Mouse (Mus musculus): ENCODE measurements around the gene Cer1.

Gene Cer1

DNA sequence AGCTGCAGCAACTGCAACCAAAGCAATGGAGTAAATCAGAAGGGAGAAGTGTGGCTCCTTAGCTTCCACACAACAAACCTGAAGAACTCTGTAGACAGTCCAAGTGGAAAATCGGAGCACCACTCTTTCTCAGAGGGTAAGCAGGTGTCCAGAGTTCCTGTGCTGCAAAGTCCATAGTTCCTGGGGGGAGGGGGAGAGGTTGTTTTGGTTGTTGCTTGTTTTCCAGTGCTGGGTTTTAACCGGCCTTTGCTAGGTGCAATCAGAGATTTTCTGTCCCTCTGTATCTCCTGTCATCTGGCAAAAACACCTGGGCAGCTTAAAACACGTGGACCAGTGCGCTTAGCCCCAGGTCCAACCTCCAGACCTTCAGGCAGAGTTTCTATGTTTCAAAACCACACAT is 10.2 kb downstream of the Cer1 start:
- DNase-seq (ENCODE audit: low spot score in 2 of 2): no peak

- DNase-seq (ENCODE audit: low spot score in 2 of 2): no peak
Measured at GRCm38 (mm10) chr4:82872548-82872947, 12.4 kb downstream of the Cer1 start.

GRCm38 (mm10) chr4:82872121-82872520 is 12.8 kb downstream of the Cer1 start:
- DNase-seq (ENCODE audit: low spot score in 2 of 2): no peak

DNA sequence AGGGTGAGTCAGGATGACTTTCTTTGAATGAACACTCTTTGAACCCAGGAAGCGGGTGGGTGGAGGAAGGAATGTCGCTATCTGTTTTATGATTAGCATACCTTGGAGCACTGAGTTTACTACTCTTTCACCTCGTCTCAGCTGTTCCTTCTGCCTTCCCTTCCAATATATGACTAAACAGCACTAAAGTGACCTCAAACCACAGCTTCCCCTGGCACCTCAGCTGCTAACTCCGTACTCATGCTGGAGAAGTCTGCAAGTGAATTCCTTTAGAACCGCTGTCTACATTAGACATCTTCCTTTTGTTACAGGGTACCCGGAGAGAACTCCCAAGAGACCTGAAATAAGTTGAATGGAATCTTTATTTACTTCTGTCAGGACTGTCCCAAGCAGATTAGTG is 14.0 kb downstream of the Cer1 start:
- DNase-seq (ENCODE audit: low spot score in 2 of 2): no peak

DNA sequence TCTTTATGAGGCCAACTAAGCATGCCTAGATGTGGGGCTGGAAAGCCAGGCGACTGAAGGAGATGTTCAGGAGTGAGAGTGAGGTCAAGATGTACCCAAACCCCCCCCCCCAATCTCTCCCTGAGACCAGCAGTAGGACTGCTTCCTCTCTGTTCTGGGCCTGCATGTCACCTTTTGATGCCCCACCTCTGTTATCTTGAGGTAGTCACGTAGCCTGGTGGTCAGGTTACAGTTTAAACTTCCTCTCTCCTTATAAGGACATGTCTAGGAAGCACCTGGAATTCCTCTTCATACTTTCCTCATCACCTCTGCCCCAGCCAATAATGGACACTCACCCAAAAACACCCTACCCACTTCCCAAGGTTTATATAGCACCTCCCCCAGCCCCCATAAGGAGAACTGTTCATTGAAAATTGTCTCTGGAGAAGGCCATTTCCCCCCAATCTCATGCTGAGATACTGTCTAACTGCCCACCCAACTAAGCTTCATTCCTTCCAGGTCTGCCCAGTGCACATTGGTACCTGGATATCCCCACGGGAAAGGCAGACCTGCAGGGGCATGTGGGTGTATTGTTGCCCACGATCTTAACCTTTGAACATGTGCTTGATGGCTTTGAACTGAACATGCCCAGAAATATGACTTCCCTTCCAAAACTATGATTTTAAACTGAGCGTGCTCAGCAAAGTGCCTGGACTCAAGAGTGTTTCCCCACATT is 17.1 kb downstream of the Cer1 start:
- no peak for DNase-seq (ENCODE audit: low spot score in 2 of 2)

DNA sequence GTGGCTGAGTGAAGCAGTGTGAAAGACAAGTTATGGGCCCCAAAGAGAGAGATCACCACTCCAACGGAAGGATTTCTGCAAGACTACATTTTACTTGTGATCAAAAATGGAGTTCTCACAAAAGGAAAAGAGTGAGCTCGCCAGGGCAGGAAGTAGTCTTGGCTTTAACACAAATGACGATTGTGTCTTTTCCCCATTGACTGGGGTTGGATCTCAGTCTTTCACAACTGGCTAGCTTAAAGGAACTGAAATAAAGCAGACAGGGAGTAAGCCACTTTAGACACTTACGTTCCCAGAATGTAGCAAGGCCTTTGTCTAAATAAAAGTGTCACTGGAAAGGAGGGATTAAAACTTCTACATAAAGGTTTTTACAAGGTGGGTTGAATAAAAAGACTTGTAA is 17.8 kb downstream of the Cer1 start:
- no peak for DNase-seq (ENCODE audit: low spot score in 2 of 2)

- DNase-seq (ENCODE audit: low spot score in 2 of 2): no peak
Measured at GRCm38 (mm10) chr4:82864974-82865699, 19.8 kb downstream of the Cer1 start.

- no peak for DNase-seq (ENCODE audit: low spot score in 2 of 2)
Measured at GRCm38 (mm10) chr4:82863316-82863715, 21.6 kb downstream of the Cer1 start.

DNA sequence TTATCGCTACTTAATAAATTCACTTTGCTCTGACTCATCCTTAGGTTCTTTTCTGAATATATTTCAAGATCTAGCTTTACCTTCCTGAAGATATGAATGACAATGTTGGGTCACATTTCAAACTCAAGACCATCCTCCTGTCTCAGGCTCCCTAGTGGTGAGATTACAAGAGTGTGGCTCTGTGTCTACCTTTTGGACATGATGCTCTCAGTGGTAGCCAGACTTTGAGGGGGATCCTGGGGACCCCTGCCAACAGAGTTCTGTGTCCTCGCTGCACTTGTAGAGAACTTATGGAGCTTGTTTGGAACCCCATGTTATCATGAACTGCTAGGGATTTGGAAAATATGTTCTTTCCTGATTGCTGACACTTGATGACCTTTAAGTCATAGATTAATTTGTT is 23.5 kb downstream of the Cer1 start:
- no peak for DNase-seq (ENCODE audit: low spot score in 2 of 2)

- DNase-seq (ENCODE audit: low spot score in 2 of 2): no peak
Measured at GRCm38 (mm10) chr4:82860566-82860965, 24.4 kb downstream of the Cer1 start.

DNA sequence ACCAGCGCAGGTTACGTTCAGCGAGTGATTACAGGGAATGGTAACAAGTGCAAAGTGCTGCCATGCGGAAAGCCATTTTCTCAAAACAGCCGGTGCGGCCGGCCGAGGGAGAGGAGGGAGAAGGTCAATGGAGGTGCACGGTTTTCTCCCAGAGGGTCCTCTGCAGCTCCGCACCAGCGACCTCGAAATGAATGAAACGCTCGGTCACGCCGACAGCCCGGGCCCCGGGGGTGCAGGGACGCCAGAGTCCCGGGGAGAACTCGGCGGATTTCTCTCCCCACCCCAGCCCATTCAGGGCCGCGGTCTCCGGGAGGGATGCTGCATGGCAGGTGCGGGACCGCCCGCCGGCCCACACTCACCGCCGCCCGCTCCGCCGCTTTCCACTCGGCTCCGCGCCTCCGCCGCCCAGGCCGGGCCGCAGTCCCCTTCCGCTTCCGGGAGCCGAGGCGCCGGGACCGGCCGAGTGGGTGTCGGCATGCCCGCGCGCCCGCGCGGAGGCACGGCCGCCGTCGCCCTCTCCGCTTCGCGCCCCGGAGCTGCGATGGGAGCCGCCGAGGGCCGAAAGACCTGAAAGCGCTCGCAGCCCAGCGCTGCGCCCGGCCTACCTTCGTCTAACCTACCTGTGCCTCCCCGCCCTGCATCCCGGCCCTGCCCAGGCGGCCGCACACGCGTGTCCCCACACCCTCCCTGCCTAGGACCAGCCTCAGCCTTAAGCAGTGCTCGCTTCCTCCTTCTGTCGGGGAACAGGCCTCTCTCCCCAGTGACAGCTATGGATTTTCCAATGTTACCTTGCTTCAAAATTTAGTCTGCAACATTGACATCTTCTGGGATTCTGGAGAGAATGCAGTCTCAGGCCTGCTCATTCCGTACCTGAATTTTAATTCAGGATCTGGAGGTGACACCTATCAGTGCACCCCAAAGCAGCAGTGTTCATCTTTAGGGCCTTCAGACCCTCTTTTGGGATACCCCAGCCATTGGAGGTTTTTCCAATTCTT is 25.5 kb downstream of the Cer1 start, which contains the start of gene Zdhhc21:
Zdhhc21 (minus strand) TSS at position 828 of the 995 bp plus-strand sequence.
- DNase-seq (ENCODE audit: low spot score in 2 of 2): peak; percentile 74 to 75

- no peak for DNase-seq (ENCODE audit: low spot score in 2 of 2)
Measured at GRCm38 (mm10) chr4:82858431-82859010, 26.4 kb downstream of the Cer1 start.

- DNase-seq (ENCODE audit: low spot score in 2 of 2): no peak
Measured at GRCm38 (mm10) chr4:82856986-82857385, 28.0 kb downstream of the Cer1 start.

- no peak for DNase-seq (ENCODE audit: low spot score in 2 of 2)
Measured at GRCm38 (mm10) chr4:82853809-82854208, 31.1 kb downstream of the Cer1 start.

DNA sequence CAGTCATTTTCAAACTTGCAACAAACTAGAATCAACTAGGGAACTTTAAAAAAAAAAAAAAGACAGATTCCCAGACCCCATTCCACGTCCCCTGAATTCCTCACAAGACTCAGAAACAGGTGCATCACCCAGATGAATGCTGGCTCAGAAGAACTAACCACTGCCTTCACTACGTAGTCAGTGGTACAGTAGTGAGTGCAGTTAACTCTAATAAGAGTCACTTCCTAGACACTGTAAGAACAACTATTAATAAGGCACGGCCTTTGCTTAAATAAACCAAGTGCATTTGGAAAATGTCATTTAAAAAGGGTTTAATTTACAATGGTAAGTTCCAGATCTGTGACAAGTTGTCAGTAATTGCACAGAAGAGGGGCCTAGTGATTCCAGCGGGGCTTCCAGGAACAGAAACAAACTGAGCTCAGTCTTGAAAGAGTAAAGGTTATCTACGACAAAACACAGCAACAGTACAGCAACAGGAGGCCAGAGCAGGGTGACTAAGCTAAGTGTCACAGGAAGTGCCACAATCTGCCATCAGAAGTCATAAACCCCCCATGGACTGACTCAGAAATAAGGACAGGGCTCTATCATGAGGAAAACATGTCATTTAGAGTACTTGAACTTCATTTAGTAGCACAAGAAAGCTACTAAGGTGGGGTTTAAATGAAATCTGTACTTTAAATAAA is 36.3 kb downstream of the Cer1 start:
- DNase-seq (ENCODE audit: low spot score in 2 of 2): no peak

DNA sequence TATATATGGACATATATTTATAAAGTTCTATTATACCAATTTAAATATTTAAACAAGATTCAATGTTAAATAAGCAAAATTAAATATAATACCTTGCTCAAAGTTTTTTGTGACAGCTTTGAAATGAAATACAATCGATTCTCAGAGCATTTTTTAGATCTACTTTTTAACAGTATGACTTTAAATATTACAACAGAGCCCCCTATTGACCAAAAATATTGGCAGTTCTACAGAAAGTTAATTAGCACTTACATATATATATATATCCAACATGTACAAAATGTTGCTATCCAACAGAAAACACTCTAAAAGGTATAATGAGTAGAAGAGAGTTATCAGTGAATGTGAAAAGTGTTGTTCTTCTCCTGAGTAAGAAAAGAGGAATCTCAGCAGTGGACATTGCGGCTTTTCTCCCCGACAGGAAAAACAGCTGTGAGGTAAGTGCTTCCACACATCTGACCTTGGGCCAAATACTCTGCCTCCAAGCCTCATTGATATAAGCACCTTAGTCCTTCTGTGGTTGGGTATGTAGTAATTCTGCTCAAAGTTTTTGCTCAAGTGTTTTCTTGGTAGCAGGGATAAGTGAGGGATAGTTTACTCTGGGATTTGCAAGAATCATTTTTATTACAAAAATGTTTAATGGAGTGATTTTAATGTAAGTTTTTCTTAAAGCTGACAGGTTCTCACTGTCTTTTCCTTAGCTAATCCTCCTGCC is 47.3 kb downstream of the Cer1 start:
- no peak for DNase-seq (ENCODE audit: low spot score in 2 of 2)

Measured in spleen, postnatal 36 days (tissue).